Mouse (Mus musculus) hindbrain, embryonic 10.5 days (tissue): ENCODE measurements around the gene Grcc10. TPM values are rescaled to one million over a fixed set of nuclear protein-coding genes. Genes with fewer than 3 reads are reported as not detected.

Experiments used
- DNase-seq: peaks from one replicate; pipeline ENCODE4 v3.0.0-alpha.2; 2017; ENCODE audit warnings: low spot score
- H3K27ac ChIP-seq: fragments of 300-500 bp; sonication (generic); 2 replicates; pipeline ENCODE4 v1.5.1; 2016; ENCODE audit warnings: mild to moderate bottlenecking, moderate library complexity
- H3K27me3 ChIP-seq: fragments of 300-500 bp; sonication (generic); 2 replicates; pipeline ENCODE4 v1.6.1; 2016; ENCODE audit warnings: mild to moderate bottlenecking; ENCODE audit not compliant: poor library complexity, insufficient read depth, severe bottlenecking
- H3K36me3 ChIP-seq: fragments of 300-500 bp; sonication (generic); 2 replicates; pipeline ENCODE4 v1.6.1; 2016; ENCODE audit warnings: mild to moderate bottlenecking, moderate library complexity
- H3K4me1 ChIP-seq: fragments of 300-500 bp; sonication (generic); replicated peaks from 2 replicates; pipeline ENCODE4 v1.6.1; 2016; ENCODE audit warnings: mild to moderate bottlenecking
- H3K4me3 ChIP-seq: fragments of 300-500 bp; sonication (generic); 2 replicates; pipeline ENCODE4 v1.5.1; 2016; ENCODE audit warnings: mild to moderate bottlenecking, moderate library complexity
- H3K9me3 ChIP-seq: fragments of 300-500 bp; sonication (generic); 2 replicates; pipeline ENCODE4 v1.6.1; 2016; ENCODE audit warnings: mild to moderate bottlenecking, moderate library complexity
- WGBS: fragments of 180-500 bp; shearing (Covaris S2); methylation state at CpG from one replicate; pipeline ENCODE4 v1.1.7; 2016; 5-methylcytosine and 5-hydroxymethylcytosine counted together
- polyA plus RNA-seq: library from polyadenylated mRNA; unstranded; fragments of >200 nt; fragmentation: Nextera tagmentation; extraction: Ambion mirVana; gene quantifications from 2 replicates; pipeline ENCODE4 v1.2.1, GENCODE M21; 2016

The Grcc10 gene
- polyA plus RNA-seq, 1 experiment from 2014 or later: 555 TPM

GRCm38 (mm10) chr6:124753861-124754260 is 12.7 kb upstream of the Grcc10 start:
- Histone ChIP-seq H3K4me3 (no peak overlapping the region), H3K27ac (no peak overlapping the region), H3K36me3 (peaks cover 40% of the 10 kb centered on the region), H3K4me1 (peaks cover 41% of the 10 kb centered on the region), H3K27me3 (no peaks in the 10 kb centered on the region), H3K9me3 (no peaks in the 10 kb centered on the region)
- 92% methylated on average over 2 of the region's 2 CpGs for WGBS
- DNase-seq: no peak

DNA sequence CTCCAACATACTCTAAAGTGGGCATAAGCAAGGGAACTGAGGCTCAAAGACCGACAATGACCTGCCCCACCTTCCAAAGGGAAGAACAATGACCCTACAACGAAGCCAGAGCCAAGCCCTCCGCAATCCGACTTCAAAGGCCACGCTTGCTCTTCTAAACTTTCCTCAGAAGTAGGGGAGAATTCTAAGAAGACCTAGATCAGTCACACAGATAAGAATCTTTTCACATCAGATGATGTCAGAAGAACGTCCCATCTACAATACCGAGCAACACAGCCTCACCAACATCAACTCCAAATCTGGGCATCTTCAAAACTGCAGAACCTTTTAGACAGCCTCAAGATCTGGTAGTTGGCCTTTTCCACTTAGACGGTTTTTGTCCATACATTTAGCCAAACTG is 9.2 kb upstream of the Grcc10 start:
- DNase-seq: no peak
- Histone ChIP-seq H3K4me3 (no peak overlapping the region), H3K36me3 (peaks cover 64% of the 10 kb centered on the region)

GRCm38 (mm10) chr6:124746654-124747632 is 5.8 kb upstream of the Grcc10 start:
- WGBS: 87% methylated on average over 7 of the region's 7 CpGs
- H3K9me3 ChIP-seq: no peaks in the 10 kb centered on the region
- DNase-seq: no peak
- H3K27me3 ChIP-seq: no peaks in the 10 kb centered on the region
- peak overlapping the region; percentile 95 for H3K27ac ChIP-seq
- H3K36me3 ChIP-seq: peaks cover 79% of the 10 kb centered on the region
- H3K4me3 ChIP-seq: peak overlapping the region; percentile 68
- H3K4me1 ChIP-seq: peaks cover 41% of the 10 kb centered on the region

More for the DNA sequence above, 9.2 kb upstream of the Grcc10 start:
- Histone ChIP-seq H3K27me3 (no peaks in the 10 kb centered on the region), H3K27ac (no peak overlapping the region), H3K9me3 (no peaks in the 10 kb centered on the region), H3K4me1 (peaks cover 39% of the 10 kb centered on the region)
- 90% methylated on average over 8 of the region's 8 CpGs for WGBS

DNA sequence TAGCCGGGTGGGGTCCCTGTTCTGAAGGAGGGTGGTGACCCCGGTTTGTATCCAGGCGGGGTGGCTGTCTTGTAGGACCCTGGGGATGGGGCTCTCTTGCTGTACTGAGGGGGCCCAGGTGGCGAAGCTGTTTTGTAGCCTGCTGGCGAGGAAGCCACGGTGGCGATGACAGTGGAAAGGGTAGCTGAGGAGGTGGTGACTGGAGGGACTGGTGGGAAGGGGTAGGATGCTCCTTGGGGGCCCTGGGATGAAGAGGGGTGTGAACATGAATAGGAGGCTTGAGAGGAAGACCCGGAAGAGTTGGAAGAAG is 5.1 kb upstream of the Grcc10 start:
- Histone ChIP-seq H3K36me3 (peaks cover 75% of the 10 kb centered on the region), H3K4me3 (peak overlapping the region; percentile 68), H3K27me3 (no peaks in the 10 kb centered on the region), H3K9me3 (no peaks in the 10 kb centered on the region), H3K4me1 (peaks cover 47% of the 10 kb centered on the region), H3K27ac (peak overlapping the region; percentile 95)
- no peak for DNase-seq
- 17% methylated on average over 8 of the region's 8 CpGs for WGBS

DNA sequence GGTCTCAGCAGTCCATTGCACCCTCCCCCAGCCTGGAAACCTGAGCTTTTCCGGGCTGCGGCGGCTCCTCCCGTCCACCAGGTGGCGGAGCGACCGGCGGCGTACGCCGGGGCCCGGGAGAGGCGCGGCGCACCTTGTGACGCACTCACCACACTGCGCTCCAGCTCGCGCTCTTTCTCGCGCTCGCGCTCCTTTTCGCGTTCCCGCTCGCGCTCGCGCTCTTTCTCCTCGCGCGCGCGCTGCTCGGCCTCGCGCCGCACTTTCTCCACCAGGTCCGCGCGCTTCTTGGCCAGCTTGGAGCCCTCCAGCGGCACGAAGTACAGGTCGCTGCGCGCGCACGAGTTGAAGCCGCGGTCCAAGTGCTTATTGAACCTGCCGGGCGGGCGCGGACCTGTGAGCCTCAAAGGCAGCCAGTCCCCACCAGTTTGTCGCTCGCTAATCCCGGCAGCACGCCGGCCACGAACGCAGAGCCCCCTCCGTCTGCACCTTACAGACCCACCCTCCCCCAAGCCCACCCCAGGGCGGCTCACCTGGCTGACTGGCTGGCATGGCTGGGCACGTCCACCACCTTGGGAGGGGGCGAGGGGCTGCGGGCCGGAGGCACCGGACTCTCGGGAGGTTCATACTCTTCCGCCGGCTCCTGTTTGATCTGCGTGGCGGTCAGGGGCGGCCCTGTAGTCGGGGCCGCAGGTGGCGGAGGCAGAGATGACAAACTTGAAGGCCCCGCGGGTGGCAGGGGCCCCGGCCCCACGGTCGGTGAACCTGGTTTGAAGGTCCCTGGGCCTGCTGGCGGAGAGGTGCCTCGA is 4.5 kb upstream of the Grcc10 start:
- 1% methylated on average over 85 of the region's 85 CpGs for WGBS
- peaks cover 48% of the 10 kb centered on the region for H3K4me1 ChIP-seq
- peak; percentile 93 for DNase-seq
- H3K27me3 ChIP-seq: no peaks in the 10 kb centered on the region
- peak overlapping the region; percentile 68 for H3K4me3 ChIP-seq
- peak overlapping the region; percentile 95 for H3K27ac ChIP-seq
- H3K36me3 ChIP-seq: peaks cover 71% of the 10 kb centered on the region
- no peaks in the 10 kb centered on the region for H3K9me3 ChIP-seq

DNA sequence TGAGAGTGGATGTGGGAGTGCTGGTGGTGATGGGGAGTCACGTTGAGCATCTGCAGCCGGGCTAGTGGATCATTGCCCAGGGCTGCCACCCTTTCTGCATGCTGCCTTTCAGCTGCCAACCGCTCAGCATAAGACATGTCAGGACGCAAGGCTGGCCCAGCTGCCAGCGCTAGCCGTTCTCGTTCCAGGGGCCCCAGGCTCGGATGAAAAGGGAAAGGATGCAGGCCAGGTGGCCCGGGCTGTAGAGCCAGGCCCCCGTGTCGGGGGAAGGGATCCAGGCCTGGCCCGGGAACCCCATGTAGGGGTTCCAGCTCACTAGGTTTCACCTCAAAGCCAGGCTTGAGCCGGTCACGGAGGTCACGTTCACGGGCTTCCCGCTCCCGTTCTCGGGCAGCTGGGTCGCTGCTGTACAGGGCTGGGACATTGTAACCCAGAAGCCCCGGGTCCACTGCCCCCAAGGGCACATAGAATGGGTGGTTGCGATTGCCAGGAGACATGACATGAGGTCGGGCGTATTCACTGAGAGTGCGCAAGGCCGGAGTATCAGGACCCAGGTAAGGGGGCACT is 3.7 kb upstream of the Grcc10 start:
- Histone ChIP-seq H3K4me1 (peaks cover 55% of the 10 kb centered on the region), H3K27ac (peak overlapping the region; percentile 95), H3K27me3 (no peaks in the 10 kb centered on the region), H3K36me3 (peaks cover 63% of the 10 kb centered on the region), H3K9me3 (no peaks in the 10 kb centered on the region), H3K4me3 (peak overlapping the region; percentile 68)
- 72% methylated on average over 26 of the region's 26 CpGs for WGBS
- DNase-seq: no peak

GRCm38 (mm10) chr6:124743647-124744046 is 2.5 kb upstream of the Grcc10 start:
- no peak overlapping the region for H3K27ac ChIP-seq
- peaks cover 51% of the 10 kb centered on the region for H3K36me3 ChIP-seq
- no peaks in the 10 kb centered on the region for H3K27me3 ChIP-seq
- H3K4me1 ChIP-seq: peaks cover 67% of the 10 kb centered on the region
- H3K9me3 ChIP-seq: no peaks in the 10 kb centered on the region
- no peak overlapping the region for H3K4me3 ChIP-seq
- whole genome bisulfite sequencing: 90% methylated on average over 8 of the region's 8 CpGs
- no peak for DNase-seq

- Histone ChIP-seq H3K4me3 (no peak overlapping the region; the same call in 1 of the 2 replicates), H3K27me3 (no peaks in the 10 kb centered on the region), H3K9me3 (no peaks in the 10 kb centered on the region), H3K4me1 (peaks cover 72% of the 10 kb centered on the region), H3K27ac (peak overlapping the region; percentile 40; the same call in 1 of the 2 replicates), H3K36me3 (peaks cover 44% of the 10 kb centered on the region)
- 90% methylated on average over 15 of the region's 15 CpGs for WGBS
- DNase-seq: no peak
Observed at GRCm38 (mm10) chr6:124742839-124743514, 1.8 kb upstream of the Grcc10 start.

GRCm38 (mm10) chr6:124741842-124742241 is 668 bp upstream of the Grcc10 start:
- Histone ChIP-seq H3K27ac (peak overlapping the region; percentile 99), H3K36me3 (peaks cover 33% of the 10 kb centered on the region), H3K9me3 (no peaks in the 10 kb centered on the region), H3K4me1 (peaks cover 66% of the 10 kb centered on the region), H3K4me3 (peak overlapping the region; percentile 77), H3K27me3 (no peaks in the 10 kb centered on the region)
- DNase-seq: no peak
- 69% methylated on average over 3 of the region's 3 CpGs for WGBS

GRCm38 (mm10) chr6:124740211-124740887 is 825 bp downstream of the Grcc10 start:
- H3K4me1 ChIP-seq: peaks cover 51% of the 10 kb centered on the region
- under 1% methylated on average over 29 of the region's 29 CpGs for WGBS

DNA sequence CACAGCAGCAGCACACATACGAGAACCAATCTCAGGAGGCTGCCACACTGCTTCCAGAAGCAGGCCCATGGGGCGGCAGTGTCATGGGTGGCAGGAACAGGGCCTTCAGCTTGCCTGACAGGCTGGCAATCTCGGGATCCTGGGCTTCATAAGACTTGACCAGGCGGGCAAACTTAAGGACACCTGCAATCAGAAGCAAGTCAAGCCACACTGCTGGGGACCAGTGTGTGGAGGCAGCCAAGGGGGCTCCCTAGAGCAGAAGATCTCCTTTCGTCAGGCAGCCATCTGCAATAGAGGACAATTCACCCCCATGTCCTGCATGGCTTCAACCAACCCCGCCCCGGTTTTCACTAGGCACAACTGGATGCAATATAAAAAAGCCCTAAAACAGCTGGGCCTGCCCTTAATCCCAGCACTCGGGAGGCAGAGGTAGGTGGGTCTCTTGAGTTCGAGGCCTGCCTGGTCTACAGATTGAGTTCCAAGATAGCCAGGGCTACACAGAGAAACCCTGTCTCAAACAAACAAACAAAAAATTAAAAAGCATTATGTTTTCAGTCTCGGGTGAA is 1.9 kb downstream of the Grcc10 start:
- Histone ChIP-seq H3K36me3 (peaks cover 19% of the 10 kb centered on the region), H3K4me1 (peaks cover 43% of the 10 kb centered on the region), H3K9me3 (no peaks in the 10 kb centered on the region), H3K27ac (peak overlapping the region; percentile 99), H3K27me3 (no peaks in the 10 kb centered on the region), H3K4me3 (peak overlapping the region; percentile 77)
- DNase-seq: no peak
- 88% methylated on average over 10 of the region's 10 CpGs for WGBS

More at GRCm38 (mm10) chr6:124740211-124740887, 825 bp downstream of the Grcc10 start:
- no peak for DNase-seq
- H3K27ac ChIP-seq: peak overlapping the region; percentile 99
- H3K27me3 ChIP-seq: no peaks in the 10 kb centered on the region
- H3K4me3 ChIP-seq: peak overlapping the region; percentile 77
- peaks cover 29% of the 10 kb centered on the region for H3K36me3 ChIP-seq
- H3K9me3 ChIP-seq: no peaks in the 10 kb centered on the region
